Mouse (Mus musculus) neural tube, embryonic 15.5 days (tissue): ENCODE measurements around the gene Os9. TPM values are rescaled to one million over a fixed set of nuclear protein-coding genes. Genes with fewer than 3 reads are reported as not detected.
"Not testable (repeated sequence)": the region's sequence is repeated elsewhere in the genome, so short reads cannot be mapped to it uniquely, and the experiment has no call there.

Experiments used
- ATAC-seq: fragments of 200-750 bp; cut with Nextera tagmentation; 2 replicates; pipeline ENCODE4 v1.8.0; 2017; ENCODE audit warnings: mild to moderate bottlenecking, moderate TSS enrichment, moderate library complexity; ENCODE audit not compliant: low FRiP score
- H3K27ac ChIP-seq: fragments of 300-500 bp; sonication (generic); replicated peaks from 2 replicates; pipeline ENCODE4 v1.5.1; 2015; ENCODE audit warnings: mild to moderate bottlenecking, inconsistent platforms
- H3K27me3 ChIP-seq: fragments of 300-500 bp; sonication (generic); replicated peaks from 2 replicates; pipeline ENCODE4 v1.6.1; 2015; ENCODE audit warnings: inconsistent platforms
- H3K36me3 ChIP-seq: fragments of 300-500 bp; sonication (generic); 2 replicates; pipeline ENCODE4 v1.6.1; 2015; ENCODE audit warnings: inconsistent platforms
- H3K4me1 ChIP-seq: fragments of 300-500 bp; sonication (generic); 2 replicates; pipeline ENCODE4 v1.6.1; 2015; ENCODE audit warnings: inconsistent platforms
- H3K4me2 ChIP-seq: fragments of 300-500 bp; sonication (generic); 2 replicates; pipeline ENCODE4 v1.6.1; 2015; ENCODE audit warnings: inconsistent platforms, mild to moderate bottlenecking, moderate library complexity
- H3K4me3 ChIP-seq: fragments of 300-500 bp; sonication (generic); replicated peaks from 2 replicates; pipeline ENCODE4 v1.5.1; 2015; ENCODE audit warnings: mild to moderate bottlenecking, inconsistent platforms
- H3K9ac ChIP-seq: fragments of 300-500 bp; sonication (generic); replicated peaks from 2 replicates; pipeline ENCODE4 v1.6.1; 2015; ENCODE audit warnings: mild to moderate bottlenecking, inconsistent platforms
- H3K9me3 ChIP-seq: fragments of 300-500 bp; sonication (generic); replicated peaks from 2 replicates; pipeline ENCODE4 v1.6.1; 2016; ENCODE audit warnings: inconsistent platforms
- WGBS: fragments of 180-500 bp; shearing (Covaris S2); methylation state at CpG from one replicate; pipeline ENCODE4 v1.1.7; 2015; ENCODE audit warnings: mixed read lengths; 5-methylcytosine and 5-hydroxymethylcytosine counted together
- polyA plus RNA-seq: library from polyadenylated mRNA; unstranded; fragments of >200 nt; fragmentation: Nextera tagmentation; extraction: Ambion mirVana; gene quantifications from 2 replicates; pipeline ENCODE4 v1.2.1, GENCODE M21; 2015

Gene Os9
- polyA plus RNA-seq, 1 experiment from 2014 or later: 130 TPM

DNA sequence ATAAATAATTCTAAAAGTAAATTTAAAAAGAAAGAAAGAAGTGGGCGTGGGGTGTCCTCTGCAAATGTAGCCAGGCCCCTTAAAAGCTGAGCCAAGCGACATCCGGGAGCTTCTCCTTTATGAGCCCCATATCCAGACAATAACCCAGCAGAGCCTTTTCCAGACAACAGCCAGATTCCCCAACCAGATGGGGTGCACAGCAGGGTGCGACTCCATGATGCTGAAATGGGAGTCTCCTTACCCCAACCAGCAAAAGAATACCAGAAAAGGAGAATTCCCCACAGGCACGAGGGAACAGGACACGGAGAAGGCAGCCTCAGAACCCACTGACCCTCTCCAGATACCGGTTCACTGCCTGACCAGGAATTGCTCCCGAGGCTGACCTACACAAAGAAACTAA lies 22.3 kb upstream of the Os9 start:
- no peak for ATAC-seq
- no peak overlapping the region for H3K27ac ChIP-seq
- H3K9ac ChIP-seq: no peak overlapping the region
- no peak overlapping the region for H3K4me3 ChIP-seq
- H3K36me3 ChIP-seq: no peaks in the 10 kb centered on the region
- H3K9me3 ChIP-seq: no peaks in the 10 kb centered on the region
- 68% methylated on average over 8 of the region's 8 CpGs for WGBS
- no peaks in the 10 kb centered on the region for H3K4me1 ChIP-seq
- H3K4me2 ChIP-seq: no peak overlapping the region
- H3K27me3 ChIP-seq: no peaks in the 10 kb centered on the region

DNA sequence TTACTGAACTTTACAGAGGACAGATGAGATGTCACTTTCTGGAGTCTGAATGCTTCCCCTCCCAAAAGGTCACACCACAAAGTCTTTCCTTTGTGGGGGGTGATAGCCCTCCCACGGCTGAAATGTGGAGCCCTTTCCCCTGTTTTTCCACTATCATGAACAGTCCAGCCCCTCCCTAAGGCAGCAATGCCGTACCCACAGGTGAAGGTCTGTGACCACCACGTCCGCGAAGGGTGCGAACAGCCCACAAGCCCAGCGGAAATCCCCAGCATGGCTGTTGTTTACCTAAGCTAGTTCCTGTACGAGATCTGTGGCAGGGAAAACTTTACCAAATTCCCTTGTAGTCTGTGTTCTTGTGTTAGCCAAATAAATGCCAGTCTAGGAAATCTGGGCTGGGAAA lies 20.6 kb upstream of the Os9 start:
- ATAC-seq: no peak
- 85% methylated on average over 8 of the region's 8 CpGs for WGBS

DNA sequence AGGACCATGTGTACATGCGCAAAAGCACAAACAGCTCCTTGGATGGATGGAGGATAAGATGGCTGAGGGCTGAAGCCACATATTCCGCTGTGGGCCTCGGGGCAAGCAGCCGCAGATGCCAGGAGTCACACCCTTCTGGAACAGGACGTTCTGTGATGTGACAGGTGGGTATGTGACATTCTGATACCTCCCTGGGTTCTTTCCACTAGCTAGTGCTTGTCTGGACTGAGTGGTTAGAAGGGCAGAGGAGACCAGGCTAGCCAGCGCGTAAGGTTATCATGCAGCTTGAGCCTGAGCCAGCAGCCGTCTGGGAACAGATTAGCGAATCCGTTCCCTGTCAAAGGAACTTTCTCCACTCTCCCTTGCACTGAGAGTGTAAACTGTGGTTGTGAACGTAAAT lies 20.0 kb upstream of the Os9 start:
- H3K9me3 ChIP-seq: no peaks in the 10 kb centered on the region
- no peaks in the 10 kb centered on the region for H3K27me3 ChIP-seq
- no peak overlapping the region for H3K4me3 ChIP-seq
- WGBS: 91% methylated on average over 11 of the region's 11 CpGs
- H3K27ac ChIP-seq: no peak overlapping the region
- H3K9ac ChIP-seq: no peak overlapping the region
- H3K4me1 ChIP-seq: no peaks in the 10 kb centered on the region
- no peak overlapping the region for H3K4me2 ChIP-seq
- no peaks in the 10 kb centered on the region for H3K36me3 ChIP-seq
- ATAC-seq: no peak

More for the DNA sequence above, 20.6 kb upstream of the Os9 start:
- H3K27ac ChIP-seq: no peak overlapping the region
- H3K9ac ChIP-seq: no peak overlapping the region
- no peaks in the 10 kb centered on the region for H3K4me1 ChIP-seq
- no peaks in the 10 kb centered on the region for H3K36me3 ChIP-seq
- no peak overlapping the region for H3K4me3 ChIP-seq
- no peaks in the 10 kb centered on the region for H3K9me3 ChIP-seq
- no peaks in the 10 kb centered on the region for H3K27me3 ChIP-seq
- no peak overlapping the region for H3K4me2 ChIP-seq

DNA sequence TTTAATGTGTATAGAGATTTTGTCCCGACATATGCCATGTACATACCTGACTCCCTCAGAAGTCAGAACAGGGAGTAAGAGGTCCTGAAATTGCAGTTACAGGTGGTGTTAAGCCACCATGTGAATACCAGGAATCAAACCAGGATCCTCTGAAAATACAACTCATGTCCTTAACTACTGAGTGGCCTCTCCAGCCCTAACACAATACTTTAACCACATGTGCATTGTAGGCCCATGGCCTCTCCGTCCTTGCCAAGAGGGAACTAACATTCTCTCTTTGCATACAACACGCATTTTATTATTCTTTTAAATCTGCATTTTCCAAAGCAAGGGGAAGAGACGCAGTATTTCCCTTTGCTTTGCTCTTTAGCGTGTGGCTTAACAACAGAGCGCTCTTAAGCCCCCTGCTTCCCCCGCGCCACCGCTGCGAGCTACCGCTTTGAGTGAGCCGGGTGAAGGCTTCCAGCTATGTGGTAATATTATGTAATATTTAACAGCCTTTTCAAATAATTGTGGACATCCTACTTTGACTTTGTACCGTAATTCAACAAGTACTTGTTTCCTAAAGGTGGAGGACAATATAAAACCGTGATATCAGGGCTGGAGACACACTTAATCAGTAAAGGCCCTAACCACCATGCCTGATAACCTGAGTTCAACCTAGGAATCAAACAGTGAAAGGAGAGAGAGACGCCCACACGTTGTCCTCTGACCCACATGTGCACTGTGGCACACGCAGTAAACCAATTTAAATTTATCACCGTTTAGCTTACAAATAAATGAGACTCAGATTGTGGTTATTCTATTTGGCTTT lies 17.6 kb upstream of the Os9 start:
- H3K27me3 ChIP-seq: no peaks in the 10 kb centered on the region
- no peaks in the 10 kb centered on the region for H3K9me3 ChIP-seq
- H3K4me1 ChIP-seq: no peaks in the 10 kb centered on the region
- ATAC-seq: no peak
- no peak overlapping the region for H3K4me3 ChIP-seq
- no peaks in the 10 kb centered on the region for H3K36me3 ChIP-seq
- H3K9ac ChIP-seq: no peak overlapping the region
- no peak overlapping the region for H3K4me2 ChIP-seq
- no peak overlapping the region for H3K27ac ChIP-seq
- WGBS: 91% methylated on average over 18 of the region's 18 CpGs

DNA sequence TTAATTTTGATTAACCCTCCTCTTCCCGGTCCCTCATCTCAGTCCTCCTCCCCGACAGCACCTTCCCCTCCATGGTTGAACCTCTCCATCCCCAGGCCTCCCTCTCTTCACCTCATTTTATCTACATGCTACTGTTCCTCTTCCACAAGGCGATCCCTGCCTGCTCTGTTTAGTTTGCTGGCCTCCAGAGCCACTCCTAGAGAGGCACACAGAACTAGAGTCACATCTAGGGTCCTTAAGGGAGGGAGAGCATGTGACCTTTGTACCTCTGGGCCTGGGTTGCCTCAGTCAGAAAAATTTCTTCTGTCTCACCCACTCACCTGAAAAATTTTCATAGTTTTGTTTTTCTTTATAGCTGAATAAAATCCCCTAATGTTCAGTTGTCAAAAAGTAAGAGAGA lies 17.0 kb upstream of the Os9 start:
- no peak for ATAC-seq
- WGBS: 81% methylated on average over 3 of the region's 3 CpGs

GRCm38 (mm10) chr10:127136510-127136909 lies 15.6 kb upstream of the Os9 start:
- 92% methylated on average over 4 of the region's 4 CpGs for WGBS
- Histone ChIP-seq H3K4me3 (no peak overlapping the region), H3K9ac (no peak overlapping the region), H3K27me3 (no peaks in the 10 kb centered on the region), H3K4me2 (no peak overlapping the region), H3K36me3 (no peaks in the 10 kb centered on the region), H3K9me3 (no peaks in the 10 kb centered on the region), H3K4me1 (no peaks in the 10 kb centered on the region), H3K27ac (no peak overlapping the region)
- ATAC-seq: no peak

More for the DNA sequence above, 17.0 kb upstream of the Os9 start:
- H3K27me3 ChIP-seq: no peaks in the 10 kb centered on the region
- no peaks in the 10 kb centered on the region for H3K36me3 ChIP-seq
- H3K4me1 ChIP-seq: no peaks in the 10 kb centered on the region
- no peak overlapping the region for H3K9ac ChIP-seq
- H3K4me2 ChIP-seq: no peak overlapping the region
- H3K4me3 ChIP-seq: no peak overlapping the region
- H3K27ac ChIP-seq: no peak overlapping the region
- no peaks in the 10 kb centered on the region for H3K9me3 ChIP-seq

- Histone ChIP-seq H3K4me2 (no peak overlapping the region), H3K36me3 (no peaks in the 10 kb centered on the region), H3K4me3 (no peak overlapping the region), H3K9ac (no peak overlapping the region), H3K27me3 (no peaks in the 10 kb centered on the region), H3K4me1 (no peaks in the 10 kb centered on the region), H3K9me3 (no peaks in the 10 kb centered on the region), H3K27ac (no peak overlapping the region)
- 58% methylated on average over 8 of the region's 8 CpGs for WGBS
- ATAC-seq: no peak
Observed at GRCm38 (mm10) chr10:127135118-127135836, 14.3 kb upstream of the Os9 start.

GRCm38 (mm10) chr10:127134394-127135035 lies 13.6 kb upstream of the Os9 start:
- H3K4me2 ChIP-seq, H3K27ac ChIP-seq, H3K36me3 ChIP-seq, ATAC-seq, H3K4me1 ChIP-seq, H3K4me3 ChIP-seq, H3K9ac ChIP-seq, H3K9me3 ChIP-seq, H3K27me3 ChIP-seq: not testable (repeated sequence)
- 85% methylated on average over 3 of the region's 3 CpGs for WGBS

DNA sequence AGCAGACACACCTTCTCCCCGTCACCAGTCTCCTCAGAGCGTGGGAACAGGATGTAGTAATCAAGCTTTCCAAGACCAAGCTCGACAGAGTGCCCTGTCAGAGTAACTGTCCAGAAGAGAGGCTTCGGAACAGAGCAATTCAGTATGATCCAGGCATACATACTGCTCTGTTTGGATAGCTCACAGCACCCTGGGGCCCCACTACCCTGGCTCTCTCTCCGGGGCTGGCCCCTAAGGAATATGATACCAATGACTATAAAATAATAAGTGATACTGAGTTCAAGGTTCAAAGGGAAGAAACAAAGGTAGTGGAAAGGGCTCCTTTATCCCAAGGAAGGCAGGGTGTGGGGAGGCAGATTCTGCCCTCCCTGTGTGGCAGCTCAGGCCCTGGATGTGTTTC lies 11.5 kb upstream of the Os9 start:
- 70% methylated on average over 5 of the region's 5 CpGs for WGBS
- Histone ChIP-seq H3K27ac (no peak overlapping the region), H3K36me3 (no peaks in the 10 kb centered on the region), H3K9me3 (no peaks in the 10 kb centered on the region), H3K4me1 (no peaks in the 10 kb centered on the region), H3K27me3 (no peaks in the 10 kb centered on the region), H3K4me3 (no peak overlapping the region), H3K4me2 (no peak overlapping the region), H3K9ac (no peak overlapping the region)
- no peak for ATAC-seq

- no peaks in the 10 kb centered on the region for H3K4me1 ChIP-seq
- WGBS: 71% methylated on average over 4 of the region's 4 CpGs
- H3K27me3 ChIP-seq: no peaks in the 10 kb centered on the region
- H3K4me3 ChIP-seq: no peak overlapping the region
- H3K9ac ChIP-seq: no peak overlapping the region
- ATAC-seq: no peak
- H3K9me3 ChIP-seq: no peaks in the 10 kb centered on the region
- H3K27ac ChIP-seq: no peak overlapping the region
- H3K4me2 ChIP-seq: no peak overlapping the region
- H3K36me3 ChIP-seq: no peaks in the 10 kb centered on the region
Observed at GRCm38 (mm10) chr10:127129431-127129830, 8.5 kb upstream of the Os9 start.

- H3K9me3 ChIP-seq: no peaks in the 10 kb centered on the region
- H3K4me1 ChIP-seq: peaks cover 10% of the 10 kb centered on the region
- no peaks in the 10 kb centered on the region for H3K36me3 ChIP-seq
- no peak overlapping the region for H3K4me3 ChIP-seq
- H3K9ac ChIP-seq: no peak overlapping the region
- ATAC-seq: no peak
- 87% methylated on average over 7 of the region's 7 CpGs for WGBS
- no peaks in the 10 kb centered on the region for H3K27me3 ChIP-seq
- H3K4me2 ChIP-seq: no peak overlapping the region
- H3K27ac ChIP-seq: no peak overlapping the region
Observed at GRCm38 (mm10) chr10:127127711-127128279, 6.9 kb upstream of the Os9 start.
